Mouse (Mus musculus) MEL (cell line): ENCODE measurements at regions not wholly inside any gene's neighbourhood (a gene's known extent, or its start where the extent isn't known, plus 50 kb on each side); places are given as distances from the start of the nearest gene placed in this dataset.

Experiments used
- DNase-seq: peaks from one replicate; pipeline ENCODE4 v3.0.0; 2011; ENCODE audit warnings: low read depth, low spot score
- H3K27ac ChIP-seq: 2 replicates; pipeline ENCODE4 v1.5.1; 2012; ENCODE audit warnings: low read depth, mild to moderate bottlenecking, control low read depth, low read length, moderate library complexity; ENCODE audit not compliant: control insufficient read depth
- H3K27me3 ChIP-seq, 2 experiments: fragments of 150-350 bp in 1 of 2; sonication (generic) in 1 of 2; 2 replicates each; pipeline ENCODE4 v1.6.1; 2012; ENCODE audit warnings: low read length in 2 of 2, mild to moderate bottlenecking in 2 of 2, improper control_type of control experiment in 1 of 2, moderate library complexity in 1 of 2; ENCODE audit not compliant: insufficient read depth in 2 of 2, control insufficient read depth in 1 of 2
- H3K36me3 ChIP-seq, 2 experiments: 2 replicates each; pipeline ENCODE4 v1.6.1; 2012 to 2014; ENCODE audit warnings: low read length in 2 of 2, improper control_type of control experiment in 1 of 2, inconsistent platforms in 1 of 2, mild to moderate bottlenecking in 1 of 2; ENCODE audit not compliant: insufficient read depth in 2 of 2, control insufficient read depth in 1 of 2
- H3K4me1 ChIP-seq, 2 experiments: fragments of 150-350 bp in 1 of 2; sonication (generic) in 1 of 2; 2 replicates each; pipeline ENCODE4 v1.6.1; 2012; ENCODE audit warnings: low read length in 2 of 2, improper control_type of control experiment in 1 of 2, mild to moderate bottlenecking in 1 of 2; ENCODE audit not compliant: insufficient read depth in 2 of 2, control insufficient read depth in 1 of 2
- H3K4me3 ChIP-seq, 2 experiments: fragments of 150-350 bp in 1 of 2; sonication (generic) in 1 of 2; 2 replicates each; pipeline ENCODE4 v1.5.1; 2012; ENCODE audit warnings: low read depth in 2 of 2, low read length in 2 of 2, mild to moderate bottlenecking in 2 of 2, moderate library complexity in 2 of 2, control low read depth in 1 of 2, improper control_type of control experiment in 1 of 2; ENCODE audit not compliant: control insufficient read depth in 1 of 2, insufficient read depth in 1 of 2
- H3K79me2 ChIP-seq: 2 replicates; pipeline ENCODE4 v1.6.1; 2012; ENCODE audit warnings: mild to moderate bottlenecking, low read length, moderate library complexity; ENCODE audit not compliant: control insufficient read depth, poor library complexity, insufficient read depth
- H3K9ac ChIP-seq: 2 replicates; pipeline ENCODE4 v1.6.1; 2012; ENCODE audit warnings: low read depth, mild to moderate bottlenecking, control low read depth, low read length, moderate library complexity; ENCODE audit not compliant: control insufficient read depth, poor library complexity, severe bottlenecking
- H3K9me3 ChIP-seq: fragments of 150-350 bp; sonication (generic); replicated peaks from 2 replicates; pipeline ENCODE4 v1.6.1; 2012; ENCODE audit warnings: mild to moderate bottlenecking, low read length, improper control_type of control experiment, moderate library complexity; ENCODE audit not compliant: insufficient read depth
- BHLHE40 ChIP-seq: IDR thresholded peaks from 2 replicates; pipeline ENCODE4 v1.6.1; 2012; ENCODE audit warnings: low read depth, mild to moderate bottlenecking, inconsistent platforms, low read length, improper control_type of control experiment, borderline replicate concordance
- CHD1 ChIP-seq: IDR thresholded peaks from 2 replicates; pipeline ENCODE4 v1.6.1; 2012; ENCODE audit warnings: low read depth, mild to moderate bottlenecking, inconsistent platforms, low read length, improper control_type of control experiment
- CHD2 ChIP-seq: IDR thresholded peaks from 2 replicates; pipeline ENCODE4 v1.6.1; 2011; ENCODE audit warnings: low read length, improper control_type of control experiment
- CTCF ChIP-seq, 3 experiments: IDR thresholded peaks in 2 of 3; conservative IDR thresholded peaks in 1 of 3; 2 replicates each; pipeline ENCODE4 v1.5.1; 2011 to 2012; ENCODE audit warnings: low read length in 3 of 3, low read depth in 2 of 3, mild to moderate bottlenecking in 2 of 3, improper control_type of control experiment in 1 of 3, inconsistent platforms in 1 of 3, mixed read lengths in 1 of 3, moderate library complexity in 1 of 3; ENCODE audit not compliant: control insufficient read depth in 1 of 3, insufficient read depth in 1 of 3, poor library complexity in 1 of 3, severe bottlenecking in 1 of 3
- E2F4 ChIP-seq: IDR thresholded peaks from 2 replicates; pipeline ENCODE4 v1.6.1; 2011; ENCODE audit warnings: low read depth, low read length, improper control_type of control experiment, borderline replicate concordance
- ELF1 ChIP-seq: IDR thresholded peaks from 2 replicates; pipeline ENCODE4 v1.6.1; 2014; ENCODE audit warnings: low read depth, mild to moderate bottlenecking, inconsistent platforms, low read length, improper control_type of control experiment, moderate library complexity
- EP300 ChIP-seq, 2 experiments: IDR thresholded peaks; 2 replicates each; pipeline ENCODE4 v1.6.1; 2011; ENCODE audit warnings: improper control_type of control experiment in 2 of 2, low read length in 2 of 2, low read depth in 1 of 2, mild to moderate bottlenecking in 1 of 2
- HCFC1 ChIP-seq: IDR thresholded peaks from 2 replicates; pipeline ENCODE4 v1.6.1; 2012; ENCODE audit warnings: low read depth, mild to moderate bottlenecking, inconsistent platforms, low read length, improper control_type of control experiment, moderate library complexity
- MAFK ChIP-seq: IDR thresholded peaks from 2 replicates; pipeline ENCODE4 v1.6.1; 2011; ENCODE audit warnings: low read depth, mild to moderate bottlenecking, low read length, improper control_type of control experiment, borderline replicate concordance
- MAX ChIP-seq: IDR thresholded peaks from 2 replicates; pipeline ENCODE4 v1.6.1; 2011; ENCODE audit warnings: low read length, improper control_type of control experiment
- MEF2A ChIP-seq: IDR thresholded peaks from 2 replicates; pipeline ENCODE4 v1.6.1; 2014; ENCODE audit warnings: low read depth, mild to moderate bottlenecking, inconsistent platforms, low read length, improper control_type of control experiment; ENCODE audit not compliant: poor library complexity, insufficient replicate concordance, severe bottlenecking; ENCODE audit errors: extremely low read depth
- MYC ChIP-seq: IDR thresholded peaks from 2 replicates; pipeline ENCODE4 v1.6.1; 2011; ENCODE audit warnings: low read depth, mild to moderate bottlenecking, low read length, improper control_type of control experiment, moderate library complexity
- NELFE ChIP-seq: IDR thresholded peaks from 2 replicates; pipeline ENCODE4 v1.6.1; 2011; ENCODE audit warnings: low read depth, low read length, improper control_type of control experiment
- POLR2AphosphoS5 ChIP-seq: IDR thresholded peaks from 2 replicates; pipeline ENCODE4 v1.6.1; 2012; ENCODE audit warnings: low read depth, borderline replicate concordance, mild to moderate bottlenecking, inconsistent platforms, low read length, moderate library complexity, mixed read lengths
- RAD21 ChIP-seq: IDR thresholded peaks from 2 replicates; pipeline ENCODE4 v1.6.1; 2011; ENCODE audit warnings: mild to moderate bottlenecking, low read depth, low read length, improper control_type of control experiment
- RCOR1 ChIP-seq: IDR thresholded peaks from 2 replicates; pipeline ENCODE4 v1.6.1; 2012; ENCODE audit warnings: low read depth, mild to moderate bottlenecking, inconsistent platforms, low read length, improper control_type of control experiment
- SIN3A ChIP-seq: IDR thresholded peaks from 2 replicates; pipeline ENCODE4 v1.6.1; 2012; ENCODE audit warnings: low read length, improper control_type of control experiment, inconsistent platforms
- SMC3 ChIP-seq: IDR thresholded peaks from 2 replicates; pipeline ENCODE4 v1.6.1; 2011; ENCODE audit warnings: low read depth, low read length, improper control_type of control experiment
- TAL1 ChIP-seq: IDR thresholded peaks from 2 replicates; pipeline ENCODE4 v1.6.1; 2012; ENCODE audit warnings: mild to moderate bottlenecking, inconsistent platforms, low read length, moderate library complexity, mixed read lengths
- TCF12 ChIP-seq: IDR thresholded peaks from 2 replicates; pipeline ENCODE4 v1.6.1; 2014; ENCODE audit warnings: low read depth, mild to moderate bottlenecking, inconsistent platforms, low read length, improper control_type of control experiment, moderate library complexity
- UBTF ChIP-seq: IDR thresholded peaks from 2 replicates; pipeline ENCODE4 v1.6.1; 2012; ENCODE audit warnings: low read depth, mild to moderate bottlenecking, inconsistent platforms, low read length, improper control_type of control experiment, moderate library complexity, borderline replicate concordance; ENCODE audit not compliant: insufficient read depth
- USF1 ChIP-seq: IDR thresholded peaks from 2 replicates; pipeline ENCODE4 v1.6.1; 2014; ENCODE audit warnings: low read depth, mild to moderate bottlenecking, inconsistent platforms, low read length, improper control_type of control experiment, moderate library complexity
- USF2 ChIP-seq, 2 experiments: IDR thresholded peaks; 2 replicates each; pipeline ENCODE4 v1.6.1; 2011 to 2012; ENCODE audit warnings: improper control_type of control experiment in 2 of 2, low read length in 2 of 2, borderline replicate concordance in 1 of 2, inconsistent platforms in 1 of 2, low read depth in 1 of 2, mild to moderate bottlenecking in 1 of 2; ENCODE audit not compliant: insufficient read depth in 1 of 2
- ZC3H11A ChIP-seq: IDR thresholded peaks from 2 replicates; pipeline ENCODE4 v1.6.1; 2012; ENCODE audit warnings: low read depth, mild to moderate bottlenecking, inconsistent platforms, low read length, improper control_type of control experiment
- ZKSCAN1 ChIP-seq: IDR thresholded peaks from 2 replicates; pipeline ENCODE4 v1.6.1; 2012; ENCODE audit warnings: low read depth, mild to moderate bottlenecking, inconsistent platforms, low read length, improper control_type of control experiment, moderate library complexity
- ZMIZ1 ChIP-seq: IDR thresholded peaks from 2 replicates; pipeline ENCODE4 v1.6.1; 2012; ENCODE audit warnings: low read depth, mild to moderate bottlenecking, inconsistent platforms, low read length, improper control_type of control experiment, moderate library complexity
- ZNF384 ChIP-seq: IDR thresholded peaks from 2 replicates; pipeline ENCODE4 v1.6.1; 2012; ENCODE audit warnings: low read depth, mild to moderate bottlenecking, inconsistent platforms, low read length, improper control_type of control experiment

GRCm38 (mm10) chr13:44421922-44422321 is 307.4 kb upstream of the Jarid2 start:
- no peaks in the 10 kb centered on the region for H3K27me3 ChIP-seq
- no peaks in the 10 kb centered on the region for H3K9me3 ChIP-seq
- H3K4me3 ChIP-seq = no peak overlapping the region
- no peak overlapping the region for H3K9ac ChIP-seq
- no peaks in the 10 kb centered on the region for H3K79me2 ChIP-seq
- no peak for DNase-seq
- H3K27ac ChIP-seq = no peak overlapping the region
- no peak for TF ChIP-seq MYC
- TF ChIP-seq RCOR1 = no peak
- TF ChIP-seq POLR2AphosphoS5 = no peak
- TF ChIP-seq CHD1 = no peak
- no peak for TF ChIP-seq UBTF
- TF ChIP-seq SMC3 = no peak
- no peak for TF ChIP-seq MAFK
- TF ChIP-seq NELFE = no peak
- no peak for TF ChIP-seq TCF12
- TF ChIP-seq ZMIZ1 = no peak
- no peak for TF ChIP-seq ZKSCAN1
- no peak for TF ChIP-seq E2F4
- no peak for TF ChIP-seq USF2 (IDR thresholded peaks at IDR 0.05; ENCODE audit: borderline replicate concordance in 1 of 2, insufficient read depth in 1 of 2, low read depth in 1 of 2, low read length in 2 of 2)
- TF ChIP-seq CTCF (IDR thresholded peaks at IDR 0.05 in 2 of 3, conservative IDR thresholded peaks at IDR 0.05 in 1 of 3; ENCODE audit: control insufficient read depth in 1 of 3, insufficient read depth in 1 of 3, low read depth in 2 of 3, low read length in 3 of 3, poor library complexity in 1 of 3, severe bottlenecking in 1 of 3) = no peak
- TF ChIP-seq MAX = no peak
- no peak for TF ChIP-seq TAL1
- TF ChIP-seq USF1 = no peak
- no peaks in the 10 kb centered on the region for H3K4me1 ChIP-seq
- H3K36me3 ChIP-seq = no peaks in the 10 kb centered on the region

- H3K4me3 ChIP-seq = no peak overlapping the region
- H3K27ac ChIP-seq = no peak overlapping the region
- no peaks in the 10 kb centered on the region for H3K36me3 ChIP-seq
- TF ChIP-seq ZNF384 (no peak), NELFE (no peak), HCFC1 (no peak), E2F4 (no peak), ZC3H11A (no peak), EP300 (IDR thresholded peaks at IDR 0.05; ENCODE audit: low read depth in 1 of 2, low read length in 2 of 2) (no peak), ELF1 (no peak), CHD2 (no peak), RAD21 (no peak), BHLHE40 (no peak), SIN3A (no peak), ZMIZ1 (no peak), USF1 (no peak), MEF2A (no peak), UBTF (no peak)
- TF ChIP-seq, all 39 proteins: peak for 0
- Histone ChIP-seq H3K9ac (no peak overlapping the region), H3K79me2 (no peaks in the 10 kb centered on the region), H3K4me1 (no peaks in the 10 kb centered on the region), H3K9me3 (no peaks in the 10 kb centered on the region), H3K27me3 (no peaks in the 10 kb centered on the region)
- DNase-seq = no peak
Measured at GRCm38 (mm10) chr13:44430492-44430891, 298.8 kb upstream of the Jarid2 start.
